Mouse (Mus musculus): ENCODE measurements around the gene Tlx3.

The Tlx3 gene

DNA sequence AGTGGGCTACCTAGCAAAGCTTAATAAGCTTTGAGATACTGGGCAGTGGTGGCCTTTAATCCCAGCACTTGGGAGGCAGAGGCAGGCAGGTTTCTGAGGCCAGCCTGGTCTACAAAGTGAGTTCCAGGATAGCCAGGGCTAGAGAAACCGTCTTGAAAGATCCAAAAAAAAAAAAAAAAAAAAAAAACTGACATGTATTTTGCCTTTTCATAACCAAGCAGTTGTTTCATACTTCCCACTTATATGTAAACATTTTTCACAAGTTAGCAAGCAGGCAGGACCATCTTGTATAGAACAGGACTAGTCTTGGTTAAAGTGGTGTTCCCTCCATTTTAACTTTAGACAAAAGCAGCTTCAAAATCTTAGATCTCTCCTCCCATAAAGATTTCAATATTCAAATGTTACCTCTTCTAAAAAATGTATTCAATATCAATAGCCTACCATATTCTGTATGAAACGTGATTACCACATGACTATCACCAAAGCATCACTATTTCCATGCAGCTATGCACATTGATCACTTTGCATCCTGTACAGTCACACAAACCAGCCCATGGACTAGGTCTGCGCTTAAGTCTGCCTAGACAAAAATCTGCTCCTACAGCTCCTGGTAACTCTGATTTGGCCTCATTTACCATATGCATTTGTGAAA is 52.1 kb downstream of the Tlx3 start:
- in situ Hi-C loops (cut with MboI, MseI): loop anchor here in 1 of 2 experiments (25.0 kb wide), 3 partner anchors 911 to 1686 kb away; partner anchors contain the start of gene Spdl1
